Mouse (Mus musculus) spleen, embryonic (tissue): ENCODE data around the gene Dnm3.

ENCODE experiments used
- CTCF ChIA-PET: fragments of 350-600 bp; sonication (Branson Sonifier 250); formaldehyde crosslinking; loops from one replicate; lab custom pipeline; 2022; lab: Charles Lee

The Dnm3 gene

DNA sequence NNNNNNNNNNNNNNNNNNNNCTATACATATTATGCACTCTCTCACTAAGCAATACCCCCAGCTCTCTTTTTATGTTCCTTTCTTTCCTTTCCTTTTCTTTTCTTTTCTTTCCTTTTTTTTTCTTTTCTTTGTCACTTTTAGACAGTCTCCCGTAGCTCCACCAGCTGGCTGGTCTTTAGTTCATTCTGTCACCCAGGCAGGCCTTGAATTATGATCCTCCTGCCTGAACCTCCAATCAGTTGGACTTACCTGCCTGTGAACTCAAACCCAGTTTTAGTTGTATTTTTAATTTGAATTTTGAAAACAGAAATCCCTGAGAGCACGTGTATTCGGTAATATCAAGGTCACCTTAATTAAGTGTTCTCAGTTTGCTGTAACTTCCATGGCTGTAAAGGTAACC lies 141.6 kb downstream of the Dnm3 start:
- CTCF ChIA-PET = interaction anchor here (0.6 to 0.7 kb wide), 2 partner anchors 10 to 1272 kb away, joined by 3 to 4 read pairs; no protein-coding TSS in a partner anchor

GRCm38 (mm10) chr1:162328673-162329072 lies 149.2 kb downstream of the Dnm3 start:
- CTCF ChIA-PET = no interaction called here

DNA sequence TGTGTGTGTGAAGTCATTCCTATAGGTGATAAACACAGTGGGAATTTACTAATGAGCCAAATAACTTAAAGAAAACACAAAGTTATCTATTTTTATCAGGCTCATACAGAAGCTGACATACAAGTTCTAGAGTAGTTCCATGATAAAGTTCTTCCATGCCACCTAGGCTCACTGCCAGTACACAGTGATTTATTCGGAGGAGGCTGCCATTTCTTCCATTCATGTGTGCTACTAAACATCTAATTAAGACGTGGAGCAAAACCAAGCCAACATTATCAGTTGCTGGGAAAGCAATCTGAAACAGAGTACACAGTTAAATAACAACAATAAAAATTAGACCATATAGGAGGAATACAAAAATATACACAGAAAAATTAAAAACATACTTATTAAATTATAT lies 150.2 kb downstream of the Dnm3 start:
- CTCF ChIA-PET = no interaction called here

DNA sequence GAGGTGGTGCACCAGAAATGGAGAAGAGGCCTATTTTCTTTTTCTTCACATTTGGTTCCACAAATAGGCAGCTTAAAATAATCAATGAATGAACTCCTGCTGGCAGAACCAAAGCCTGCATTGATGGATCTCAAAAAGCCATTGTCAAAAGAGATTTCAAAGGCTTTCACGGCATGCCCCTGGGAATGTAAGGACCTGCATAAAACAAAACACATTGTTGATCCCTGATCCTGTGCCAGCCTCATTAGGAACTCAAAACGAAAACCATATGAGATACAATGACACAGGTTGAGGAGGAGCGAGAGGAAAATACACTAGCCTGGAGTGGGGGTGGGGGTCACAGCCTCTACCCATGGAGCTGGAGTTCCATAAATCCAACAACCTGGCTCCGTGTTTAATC lies 153.4 kb downstream of the Dnm3 start:
- CTCF ChIA-PET = no interaction called here

GRCm38 (mm10) chr1:162323142-162323541 lies 154.7 kb downstream of the Dnm3 start:
- CTCF ChIA-PET = no interaction called here

DNA sequence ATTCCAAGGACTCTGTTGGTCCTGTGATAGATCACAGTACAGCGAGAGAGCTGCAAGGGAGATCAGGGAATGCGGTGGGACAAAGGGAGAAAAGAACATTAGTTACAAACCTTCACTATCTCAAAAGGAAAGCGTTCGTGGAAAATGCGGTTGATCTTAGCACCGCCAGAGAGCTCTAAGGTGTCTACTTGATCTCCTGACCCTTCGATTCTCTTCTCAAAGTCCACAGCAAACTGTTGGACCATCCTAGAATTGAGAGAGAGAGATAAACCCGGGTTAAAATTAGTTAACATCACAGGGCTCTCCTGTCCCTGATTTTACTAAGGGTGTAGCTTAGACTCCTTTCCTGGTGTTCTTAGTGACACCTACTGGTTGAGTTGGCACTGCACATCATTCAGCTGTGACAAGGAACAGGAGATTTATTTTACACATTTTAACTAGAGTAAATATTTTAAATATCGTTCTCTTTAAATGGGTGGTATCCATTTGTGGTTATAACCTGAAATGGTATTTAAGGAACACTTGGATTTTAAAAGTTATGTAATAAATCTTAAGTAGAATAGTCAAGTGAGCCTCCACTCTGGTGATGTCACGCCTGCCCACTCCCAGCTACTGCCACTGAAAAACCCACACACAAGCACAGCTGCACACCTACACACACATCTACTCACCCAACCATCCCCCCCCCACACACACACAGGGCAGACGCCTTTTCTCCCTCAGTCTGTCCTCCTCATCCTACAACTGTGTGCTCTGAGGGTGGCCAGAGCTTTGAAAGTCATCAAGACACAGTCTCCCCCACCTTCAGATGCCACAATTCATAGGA lies 164.2 kb downstream of the Dnm3 start:
- CTCF ChIA-PET = interaction anchor here (1.7 kb wide), 1 partner anchor 314 kb away, joined by 5 read pairs; no protein-coding TSS in a partner anchor

DNA sequence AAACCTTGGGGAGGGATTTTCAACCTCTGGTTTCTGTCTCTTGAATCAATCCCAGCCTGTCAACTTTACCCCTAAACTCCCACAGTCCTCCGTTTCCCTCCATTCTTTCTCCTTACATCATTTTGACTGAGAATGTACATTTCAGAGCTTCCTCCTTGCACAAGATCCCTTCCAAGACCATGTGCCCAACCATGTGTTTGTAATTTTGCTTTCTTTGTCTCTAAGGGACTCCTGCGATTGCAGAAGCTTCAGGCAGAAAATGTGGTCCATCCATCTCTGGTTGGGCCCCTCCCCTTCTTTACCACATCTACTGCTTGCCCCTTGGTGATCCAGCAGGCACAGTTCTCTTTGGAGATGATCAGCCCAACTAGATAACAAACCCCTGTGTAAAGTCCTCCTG lies 165.2 kb downstream of the Dnm3 start:
- CTCF ChIA-PET = no interaction called here

GRCm38 (mm10) chr1:162312152-162312551 lies 165.7 kb downstream of the Dnm3 start:
- CTCF ChIA-PET = no interaction called here

DNA sequence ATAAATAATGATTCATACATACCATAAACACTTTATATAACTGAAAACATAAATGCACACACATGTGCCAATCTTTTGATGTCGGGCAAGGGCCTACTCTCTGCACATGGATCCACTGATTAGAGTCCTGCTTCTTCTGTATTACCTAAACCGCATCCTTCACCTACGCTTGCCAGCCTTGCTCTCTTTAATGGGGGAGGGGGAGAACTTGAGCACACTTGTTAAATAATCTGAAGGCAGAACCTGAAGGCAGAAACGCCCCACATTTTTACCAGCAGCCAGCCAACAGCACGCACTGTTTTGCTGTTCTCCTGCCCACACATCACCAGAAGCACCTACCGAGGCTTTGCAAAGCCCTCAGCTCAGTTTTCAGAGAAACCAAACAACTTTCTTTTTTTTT lies 172.6 kb downstream of the Dnm3 start:
- CTCF ChIA-PET = interaction anchor here (0.7 kb wide), 1 partner anchor 19 kb away, joined by 3 read pairs; no protein-coding TSS in a partner anchor

GRCm38 (mm10) chr1:162302480-162302879 lies 175.4 kb downstream of the Dnm3 start:
- CTCF ChIA-PET = no interaction called here

- CTCF ChIA-PET = no interaction called here
These were observed 178.1 kb downstream of the Dnm3 start for GRCm38 (mm10) chr1:162299558-162300319.

DNA sequence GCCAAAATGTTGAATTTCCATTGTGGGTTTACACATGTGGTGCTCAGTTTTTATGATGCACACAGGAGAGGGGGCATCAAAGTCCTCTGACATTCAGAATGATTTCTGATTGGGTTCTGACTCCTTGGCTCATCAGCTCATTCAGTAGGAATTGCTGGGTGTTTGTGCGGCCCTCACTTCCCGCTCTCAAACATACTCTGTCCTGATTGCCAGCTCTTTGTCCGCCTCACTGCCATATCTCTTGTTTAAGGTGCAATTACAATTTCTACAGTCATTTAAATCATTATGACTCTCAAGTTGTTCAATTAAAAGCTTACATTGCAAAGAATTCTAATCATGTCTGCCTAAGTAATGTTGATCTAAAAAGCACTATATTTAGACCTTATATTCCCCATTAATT lies 179.3 kb downstream of the Dnm3 start:
- CTCF ChIA-PET = interaction anchor here (0.6 kb wide), 1 partner anchor 587 kb away, joined by 3 read pairs; no protein-coding TSS in a partner anchor

- CTCF ChIA-PET = no interaction called here
These were observed 182.4 kb downstream of the Dnm3 start for GRCm38 (mm10) chr1:162295443-162295842.

- CTCF ChIA-PET = no interaction called here
These were observed 183.3 kb downstream of the Dnm3 start for GRCm38 (mm10) chr1:162294572-162294910.

- CTCF ChIA-PET = no interaction called here
These were observed 183.9 kb downstream of the Dnm3 start for GRCm38 (mm10) chr1:162293732-162294571.

DNA sequence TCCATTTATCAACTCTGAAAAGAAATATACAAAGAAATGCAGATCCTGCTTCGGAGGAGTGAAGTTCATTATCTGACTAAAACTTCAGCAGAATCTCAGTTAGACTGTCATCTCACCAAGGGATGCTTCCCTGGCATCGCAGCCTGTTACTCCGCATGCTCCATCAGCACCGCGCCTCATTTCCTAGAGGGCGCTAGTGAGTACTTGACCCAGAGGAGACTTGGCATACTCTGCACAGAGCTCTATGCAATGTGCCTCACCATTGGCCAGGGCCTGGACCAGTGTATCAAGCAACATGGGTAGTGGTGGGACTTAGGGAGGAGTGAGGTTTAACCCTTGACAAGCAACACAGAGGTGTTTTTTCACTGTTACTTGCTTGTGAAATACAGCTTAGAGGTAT lies 190.9 kb downstream of the Dnm3 start:
- CTCF ChIA-PET = interaction anchor here (0.6 kb wide), 1 partner anchor 18 kb away, joined by 3 read pairs; no protein-coding TSS in a partner anchor

DNA sequence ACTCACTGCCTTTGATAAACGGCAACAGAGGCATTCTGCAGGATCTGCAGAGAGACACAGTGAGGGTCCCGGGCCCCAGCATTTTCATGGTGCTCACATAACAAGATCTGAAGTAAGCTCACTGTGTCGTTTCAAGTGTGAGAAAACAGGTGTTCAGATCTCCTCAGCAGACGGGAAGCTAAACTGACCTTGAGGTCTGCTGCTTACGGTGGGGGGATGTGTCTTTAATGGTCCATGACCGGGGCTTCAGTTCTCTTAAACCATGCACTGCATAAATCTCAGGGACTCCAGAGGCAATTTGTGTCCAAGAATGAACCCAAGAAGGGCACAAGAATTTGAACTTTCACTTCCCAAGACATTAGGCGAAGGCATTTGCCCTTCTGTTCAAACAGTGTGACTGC lies 195.9 kb downstream of the Dnm3 start:
- CTCF ChIA-PET = no interaction called here

DNA sequence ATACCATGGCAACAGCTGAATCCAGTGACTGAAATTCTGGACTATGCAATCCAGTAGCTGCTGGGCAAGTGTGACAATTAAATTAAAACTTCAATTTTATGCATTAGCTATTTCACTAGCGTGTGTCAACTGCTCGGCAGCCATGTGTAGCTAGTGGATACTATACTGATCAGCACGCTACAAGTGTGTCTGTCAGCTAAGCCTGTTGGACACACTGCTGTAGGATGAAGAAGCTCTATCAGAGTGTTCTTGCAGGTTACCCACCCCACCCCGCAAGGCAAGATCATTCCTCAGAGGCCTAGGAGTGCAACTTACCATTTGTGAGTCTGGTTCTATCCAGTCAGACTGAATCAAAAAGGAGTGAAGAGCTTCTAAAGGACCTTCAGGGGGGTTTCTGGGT lies 197.8 kb downstream of the Dnm3 start:
- CTCF ChIA-PET = no interaction called here

DNA sequence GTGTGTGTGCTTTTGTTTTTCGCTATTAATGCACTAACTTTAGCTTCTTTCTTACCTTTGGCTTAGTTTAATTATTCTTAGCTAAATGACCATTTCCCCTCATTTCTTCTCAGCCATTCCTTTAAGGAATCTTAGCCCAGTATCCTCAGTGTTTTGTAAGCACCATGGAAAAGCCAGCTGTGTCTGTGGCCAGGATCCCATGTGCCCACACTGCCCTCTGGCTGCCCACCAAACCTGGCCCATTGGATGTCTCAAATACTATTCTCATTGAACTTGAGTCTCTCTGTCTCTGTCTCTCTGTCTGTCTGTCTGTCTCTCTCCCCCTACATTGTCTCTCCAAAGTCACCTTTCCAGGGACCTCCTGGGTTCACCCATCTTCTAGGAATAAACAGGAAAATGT lies 201.8 kb downstream of the Dnm3 start:
- CTCF ChIA-PET = no interaction called here

DNA sequence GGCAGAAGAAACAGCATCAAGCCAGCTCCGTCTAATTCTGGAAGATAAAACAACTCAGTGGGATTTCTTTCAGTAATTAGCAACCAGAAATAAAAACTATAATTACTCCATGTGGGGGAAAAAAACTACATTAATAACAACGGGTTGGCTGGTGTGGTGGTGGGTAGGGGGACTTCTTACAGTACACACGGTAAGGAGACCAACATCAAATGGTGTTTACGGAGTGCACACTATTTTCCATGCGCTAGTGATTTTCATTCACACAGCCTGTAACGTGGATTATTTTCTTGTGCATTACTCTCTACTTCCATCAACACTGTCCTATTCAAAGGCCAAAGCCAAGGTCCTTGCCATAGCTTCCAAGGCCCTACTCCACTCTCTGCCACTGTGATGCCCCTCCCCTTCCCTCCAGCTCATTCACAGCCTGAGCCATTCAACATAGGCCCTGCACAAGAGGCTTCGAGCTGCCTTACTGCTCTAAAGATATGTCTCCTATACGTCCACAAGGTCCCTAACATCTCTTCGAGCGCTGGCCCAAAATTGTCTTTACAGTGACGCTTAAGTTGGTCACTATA lies 203.1 kb downstream of the Dnm3 start:
- CTCF ChIA-PET = no interaction called here

GRCm38 (mm10) chr1:162256912-162257607 lies 220.8 kb downstream of the Dnm3 start:
- CTCF ChIA-PET = no interaction called here
